Mouse (Mus musculus) kidney, embryonic 14.5 days (tissue): ENCODE data around the gene Hamp2. TPM values are rescaled to one million over a fixed set of nuclear protein-coding genes. Genes with fewer than 3 reads are reported as not detected.
"Not testable (repeated sequence)": the region's sequence is repeated elsewhere in the genome, so short reads cannot be mapped to it uniquely, and the experiment has no call there.

Experiments
- ATAC-seq: fragments of 200-750 bp; cut with Nextera tagmentation; 2 replicates; pipeline ENCODE4 v1.8.0; 2017; ENCODE audit warnings: moderate number of reproducible peaks, mild to moderate bottlenecking, moderate TSS enrichment, moderate library complexity; ENCODE audit not compliant: low FRiP score, low TSS enrichment
- H3K27ac ChIP-seq: fragments of 300-500 bp; sonication (generic); 2 replicates; pipeline ENCODE4 v1.5.1; 2014; ENCODE audit warnings: low read depth, mild to moderate bottlenecking, low read length, moderate library complexity, mixed read lengths
- H3K27me3 ChIP-seq: fragments of 300-500 bp; sonication (generic); 2 replicates; pipeline ENCODE4 v1.6.1; 2014; ENCODE audit warnings: mild to moderate bottlenecking, low read length; ENCODE audit not compliant: control insufficient read depth, insufficient read depth
- H3K36me3 ChIP-seq: fragments of 300-500 bp; sonication (generic); 2 replicates; pipeline ENCODE4 v1.6.1; 2014; ENCODE audit warnings: low read length, mixed read lengths; ENCODE audit not compliant: control insufficient read depth, insufficient read depth
- H3K4me1 ChIP-seq: fragments of 300-500 bp; sonication (generic); 2 replicates; pipeline ENCODE4 v1.6.1; 2014; ENCODE audit warnings: low read length, mixed read lengths; ENCODE audit not compliant: control insufficient read depth, insufficient read depth
- H3K4me2 ChIP-seq: fragments of 300-500 bp; sonication (generic); replicated peaks from 2 replicates; pipeline ENCODE4 v1.6.1; 2014; ENCODE audit warnings: low read depth, mild to moderate bottlenecking, low read length
- H3K4me3 ChIP-seq: fragments of 300-500 bp; sonication (generic); 2 replicates; pipeline ENCODE4 v1.5.1; 2014; ENCODE audit warnings: mild to moderate bottlenecking, low read length
- H3K9ac ChIP-seq: fragments of 300-500 bp; sonication (generic); 2 replicates; pipeline ENCODE4 v1.6.1; 2014; ENCODE audit warnings: low read depth, mild to moderate bottlenecking, low read length, moderate library complexity
- H3K9me3 ChIP-seq: fragments of 300-500 bp; sonication (generic); 2 replicates; pipeline ENCODE4 v1.6.1; 2016; ENCODE audit warnings: low read length; ENCODE audit not compliant: control insufficient read depth
- WGBS: fragments of 180-500 bp; shearing (Covaris S2); extraction: QIAGEN DNeasy Blood & Tissue Kit; methylation state at CpG from one replicate; pipeline ENCODE4 v1.1.7; 2014; 5-methylcytosine and 5-hydroxymethylcytosine counted together
- polyA plus RNA-seq: library from polyadenylated mRNA; unstranded; fragments of >200 nt; fragmentation: Nextera tagmentation; extraction: Ambion mirVana; gene quantifications from 2 replicates; pipeline ENCODE4 v1.2.1, GENCODE M21; 2014

Gene Hamp2
- polyA plus RNA-seq, 1 experiment from 2014 or later: not detected

DNA sequence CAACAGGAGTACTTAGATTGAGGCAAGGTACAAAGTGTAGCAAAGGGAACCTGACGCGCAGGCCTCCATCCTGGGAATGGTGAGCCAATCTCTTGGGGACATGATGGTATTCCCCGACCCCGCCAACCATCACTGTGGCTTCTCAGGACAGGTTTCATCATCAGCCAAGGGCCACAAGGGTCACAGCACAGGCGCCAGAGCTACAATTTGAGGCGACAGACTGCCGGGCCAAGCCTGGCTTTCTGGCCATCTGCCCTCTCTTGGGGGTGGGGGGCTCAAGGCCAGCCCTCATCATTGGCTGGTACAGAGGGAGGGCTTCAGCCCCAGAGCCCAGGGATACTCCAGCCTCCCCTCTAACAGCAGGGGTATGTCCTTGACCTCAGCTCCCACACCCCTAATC lies 21.0 kb upstream of the Hamp2 start:
- H3K27ac ChIP-seq, H3K4me2 ChIP-seq, H3K9me3 ChIP-seq, H3K4me1 ChIP-seq, H3K9ac ChIP-seq, H3K4me3 ChIP-seq, H3K27me3 ChIP-seq: not testable (repeated sequence)
- WGBS: 88% methylated on average over 7 of the region's 7 CpGs
- H3K36me3 ChIP-seq: peaks cover 30% of the 10 kb centered on the region
- peak; percentile 50; the same call in 1 of the 2 replicates for ATAC-seq

DNA sequence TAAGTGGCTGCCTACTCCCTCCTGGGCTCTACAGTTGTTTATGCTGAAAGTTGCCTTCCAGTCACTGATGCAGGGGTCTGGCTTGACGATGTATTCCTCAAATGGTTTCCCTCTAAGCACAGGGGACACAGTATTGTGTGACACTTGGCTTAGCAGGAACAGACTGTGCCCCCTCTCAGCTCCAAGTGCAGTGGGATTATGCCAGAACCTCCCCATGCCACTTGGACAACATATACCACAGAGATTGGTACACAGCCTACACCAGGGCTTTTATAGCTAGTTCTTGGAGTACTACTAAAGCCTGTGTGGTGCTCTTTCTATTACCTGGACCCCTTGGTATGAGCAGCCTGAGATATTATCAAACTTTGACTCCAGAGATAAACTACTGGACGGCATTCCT lies 20.2 kb upstream of the Hamp2 start:
- ATAC-seq, H3K27me3 ChIP-seq, H3K9ac ChIP-seq, H3K4me2 ChIP-seq, H3K9me3 ChIP-seq, H3K4me1 ChIP-seq, H3K27ac ChIP-seq, H3K4me3 ChIP-seq: not testable (repeated sequence)
- 64% methylated on average over 2 of the region's 2 CpGs for whole genome bisulfite sequencing
- H3K36me3 ChIP-seq: peaks cover 24% of the 10 kb centered on the region

DNA sequence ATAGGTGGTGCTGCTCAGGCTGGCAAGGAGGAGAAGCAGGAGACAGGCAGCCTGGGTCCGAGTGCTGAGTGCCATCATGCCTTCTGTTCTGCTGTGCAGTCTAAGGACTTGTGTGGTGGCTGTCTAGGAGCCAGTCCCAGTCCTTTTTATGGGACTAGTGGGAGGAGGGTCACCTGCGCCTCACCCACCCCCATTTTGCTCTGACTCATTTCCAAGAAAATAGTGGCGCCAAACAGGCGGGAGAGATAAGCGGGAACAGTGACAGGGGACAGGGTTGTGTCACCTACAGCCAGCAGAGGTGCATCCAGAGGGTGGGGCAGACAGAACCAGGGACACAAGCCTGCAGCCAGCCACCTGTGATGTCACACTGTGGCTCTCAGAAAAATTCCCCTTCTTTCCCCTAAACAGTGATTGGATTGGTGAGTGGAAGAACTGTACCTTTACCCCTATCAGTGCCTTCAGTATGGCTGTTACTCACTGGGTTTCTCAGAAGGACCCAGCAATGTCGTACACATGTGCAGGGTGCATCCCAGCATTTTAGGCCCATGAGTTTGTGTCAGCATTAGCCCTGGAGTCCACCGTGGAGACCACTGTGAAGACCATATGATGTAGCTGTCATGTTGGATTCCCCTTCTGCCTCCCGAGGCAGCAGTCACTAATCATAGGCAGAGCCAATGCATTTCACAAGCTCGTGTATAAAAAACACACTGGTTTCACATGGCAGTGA lies 19.6 kb upstream of the Hamp2 start, which contains the start of gene Hamp:
Hamp (minus strand) TSS at position 124 of the 727 bp plus-strand sequence.
- H3K27me3 ChIP-seq: no peaks in the 10 kb centered on the region
- no peak for ATAC-seq
- no peak within 1 kb of the TSS for H3K4me2 ChIP-seq
- no peak within 1 kb of the TSS for H3K27ac ChIP-seq
- H3K4me1 ChIP-seq: no peaks in the 10 kb centered on the region
- no peaks in the 10 kb centered on the region for H3K9me3 ChIP-seq
- peaks cover 18% of the 10 kb centered on the region for H3K36me3 ChIP-seq
- 67% methylated on average over 9 of the region's 9 CpGs for WGBS
- no peak within 1 kb of the TSS for H3K4me3 ChIP-seq
- no peak within 1 kb of the TSS for H3K9ac ChIP-seq

DNA sequence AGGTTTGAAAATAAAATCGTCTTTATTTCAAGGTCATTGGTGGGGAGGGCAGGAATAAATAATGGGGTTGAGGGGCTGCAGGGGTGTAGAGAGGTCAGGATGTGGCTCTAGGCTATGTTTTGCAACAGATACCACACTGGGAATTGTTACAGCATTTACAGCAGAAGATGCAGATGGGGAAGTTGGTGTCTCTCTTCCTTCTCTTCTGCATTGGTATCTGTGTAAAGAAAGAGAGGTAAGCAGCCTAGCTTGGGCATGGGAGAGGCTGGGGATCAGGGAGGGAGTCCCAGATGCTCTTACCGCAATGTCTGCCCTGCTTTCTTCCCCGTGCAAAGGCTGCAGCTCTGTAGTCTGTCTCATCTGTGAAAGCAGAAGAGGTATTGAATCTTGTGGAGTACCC lies 17.9 kb upstream of the Hamp2 start:
- not testable (repeated sequence) for H3K27me3 ChIP-seq, H3K9me3 ChIP-seq, H3K9ac ChIP-seq, H3K4me1 ChIP-seq, H3K27ac ChIP-seq, ATAC-seq, H3K4me2 ChIP-seq, H3K4me3 ChIP-seq
- H3K36me3 ChIP-seq: peaks cover 14% of the 10 kb centered on the region; the same call in 1 of the 2 replicates
- 56% methylated on average over 3 of the region's 3 CpGs for WGBS

DNA sequence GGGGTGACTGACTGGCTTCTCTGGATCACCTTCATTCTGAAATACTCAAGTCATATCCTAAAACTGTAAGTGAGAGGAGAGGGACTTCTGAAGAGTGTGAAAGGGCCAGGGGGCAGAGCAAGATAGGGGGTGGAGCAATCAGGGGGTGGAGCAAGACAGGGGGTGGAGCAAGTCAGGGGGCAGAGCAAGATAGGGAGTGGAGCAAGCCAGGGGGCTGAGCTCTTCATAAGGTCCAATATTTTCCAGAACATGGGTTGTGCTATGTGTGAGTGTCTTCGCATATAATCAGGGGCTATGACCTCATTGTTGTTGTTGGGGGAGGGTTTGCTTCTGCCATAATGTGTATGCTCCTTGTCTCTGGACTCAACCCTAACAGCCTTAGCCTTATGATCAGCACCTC lies 15.6 kb upstream of the Hamp2 start:
- H3K9ac ChIP-seq, ATAC-seq, H3K27ac ChIP-seq, H3K4me2 ChIP-seq, H3K4me1 ChIP-seq, H3K36me3 ChIP-seq, H3K27me3 ChIP-seq, H3K4me3 ChIP-seq, H3K9me3 ChIP-seq: not testable (repeated sequence)
- 78% methylated on average over 1 of the region's 1 CpGs for WGBS

DNA sequence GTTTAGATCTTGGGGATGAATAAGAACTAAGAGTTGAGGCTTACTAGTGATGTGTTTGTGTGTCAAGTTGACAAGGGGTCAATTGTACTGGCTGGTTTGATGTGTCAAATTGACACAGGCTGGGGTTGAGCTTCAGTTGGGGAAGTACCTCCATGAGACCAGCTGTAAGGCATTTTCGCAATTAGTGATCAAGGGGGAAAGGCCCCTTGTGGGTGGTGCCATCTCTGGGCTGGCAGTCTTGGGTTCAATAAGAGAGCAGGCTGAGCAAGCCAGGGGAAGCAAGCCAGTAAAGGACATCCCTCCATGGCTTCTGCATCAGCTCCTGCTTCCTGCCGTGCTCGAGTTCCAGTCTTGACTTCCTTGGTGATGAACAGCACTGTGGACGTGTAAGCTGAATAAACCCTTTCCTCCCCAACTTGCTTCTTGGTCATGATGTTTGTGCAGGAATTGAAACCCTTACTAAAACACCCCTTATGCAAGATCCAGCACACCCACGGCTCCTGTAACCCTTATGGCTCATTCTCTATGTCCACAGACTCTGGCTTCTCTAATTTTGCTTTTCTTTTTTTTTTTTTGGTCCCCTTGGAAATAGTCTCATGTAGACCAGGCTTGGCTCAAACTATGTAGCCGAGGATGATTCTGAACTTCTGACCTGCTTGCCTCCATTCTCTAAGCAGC lies 11.1 kb upstream of the Hamp2 start:
- H3K4me2 ChIP-seq, H3K9ac ChIP-seq, H3K4me3 ChIP-seq, ATAC-seq, H3K27me3 ChIP-seq, H3K27ac ChIP-seq, H3K36me3 ChIP-seq, H3K4me1 ChIP-seq, H3K9me3 ChIP-seq: not testable (repeated sequence)
- WGBS: 59% methylated on average over 6 of the region's 6 CpGs

DNA sequence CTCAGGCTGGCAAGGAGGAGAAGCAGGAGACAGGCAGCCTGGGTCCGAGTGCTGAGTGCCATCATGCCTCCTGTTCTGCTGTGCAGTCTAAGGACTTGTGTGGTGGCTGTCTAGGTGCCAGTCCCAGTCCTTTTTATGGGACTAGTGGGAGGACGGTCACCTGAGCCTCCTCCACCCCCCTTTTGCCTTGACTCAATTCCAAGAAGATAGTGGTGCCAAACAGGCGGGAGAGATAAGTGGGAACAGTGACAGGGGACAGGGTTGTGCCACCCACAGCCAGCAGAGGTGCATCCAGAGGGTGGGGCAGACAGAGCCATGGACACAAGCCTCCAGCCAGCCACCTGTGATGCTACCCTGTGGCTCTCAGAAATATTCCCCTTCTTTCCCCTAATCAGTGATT lies 410 bp downstream of the Hamp2 start:
- H3K9ac ChIP-seq: no peak overlapping the region
- WGBS: 53% methylated on average over 3 of the region's 3 CpGs
- H3K4me1 ChIP-seq: no peaks in the 10 kb centered on the region
- H3K4me3 ChIP-seq: no peak overlapping the region
- H3K36me3 ChIP-seq: no peaks in the 10 kb centered on the region
- ATAC-seq: no peak
- H3K27me3 ChIP-seq: no peaks in the 10 kb centered on the region
- H3K4me2 ChIP-seq: no peak overlapping the region
- H3K27ac ChIP-seq: no peak overlapping the region
- H3K9me3 ChIP-seq: no peaks in the 10 kb centered on the region

DNA sequence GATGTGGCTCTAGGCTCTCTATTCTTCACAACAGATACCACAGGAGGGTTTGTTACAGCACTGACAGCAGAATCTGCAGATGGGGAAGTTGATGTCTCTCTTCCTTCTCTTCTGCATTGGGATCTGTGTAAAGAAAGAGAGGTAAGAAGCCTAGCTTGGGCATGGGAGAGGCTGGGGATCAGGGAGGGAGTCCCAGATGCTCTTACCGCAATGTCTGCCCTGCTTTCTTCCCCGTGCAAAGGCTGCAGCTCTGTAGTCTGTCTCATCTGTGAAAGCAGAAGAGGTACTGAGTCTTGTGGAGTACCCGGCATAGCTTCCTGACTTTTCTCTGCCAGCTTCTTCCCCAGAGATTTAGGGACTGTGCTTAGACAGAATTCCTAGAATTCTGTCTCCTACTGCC lies 2.0 kb downstream of the Hamp2 start:
- H3K4me2 ChIP-seq, H3K27ac ChIP-seq, H3K9me3 ChIP-seq, H3K9ac ChIP-seq, H3K27me3 ChIP-seq, H3K4me1 ChIP-seq, H3K36me3 ChIP-seq, H3K4me3 ChIP-seq, ATAC-seq: not testable (repeated sequence)
- WGBS: 38% methylated on average over 3 of the region's 3 CpGs

DNA sequence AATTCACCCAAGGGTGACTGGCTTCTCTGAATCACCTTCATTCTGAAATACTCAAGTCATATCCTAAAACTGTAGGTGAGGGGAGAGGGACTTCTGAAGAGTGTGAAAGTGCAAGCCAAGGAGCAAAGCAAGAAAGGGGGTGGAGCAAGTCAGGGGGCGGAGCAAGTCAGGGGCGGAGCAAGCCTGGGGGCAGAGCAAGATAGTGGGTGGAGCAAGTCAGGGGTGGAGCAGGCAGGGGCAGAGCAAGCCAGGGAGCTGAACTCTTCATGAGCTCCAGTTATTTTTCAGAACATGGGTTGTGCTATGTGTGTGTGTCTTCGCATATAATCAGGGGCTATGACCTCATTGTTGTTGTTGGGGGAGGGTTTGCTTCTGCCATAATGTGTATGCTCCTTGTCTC lies 4.3 kb downstream of the Hamp2 start:
- no peak for ATAC-seq
- Histone ChIP-seq H3K4me2 (no peak overlapping the region), H3K36me3 (no peaks in the 10 kb centered on the region), H3K27me3 (no peaks in the 10 kb centered on the region), H3K4me1 (no peaks in the 10 kb centered on the region), H3K9me3 (no peaks in the 10 kb centered on the region), H3K4me3 (no peak overlapping the region), H3K27ac (no peak overlapping the region), H3K9ac (no peak overlapping the region)
- WGBS: 60% methylated on average over 3 of the region's 3 CpGs
